Mouse (Mus musculus) MEL (cell line): ENCODE results near the gene Polr2i.

Experiments
- CTCF ChIP-seq, 3 experiments: IDR thresholded peaks in 2 of 3; conservative IDR thresholded peaks in 1 of 3; 2 replicates each; pipeline ENCODE4 v1.5.1; 2011 to 2012; ENCODE audit warnings: low read length in 3 of 3, low read depth in 2 of 3, mild to moderate bottlenecking in 2 of 3, improper control_type of control experiment in 1 of 3, inconsistent platforms in 1 of 3, mixed read lengths in 1 of 3, moderate library complexity in 1 of 3; ENCODE audit not compliant: control insufficient read depth in 1 of 3, insufficient read depth in 1 of 3, poor library complexity in 1 of 3, severe bottlenecking in 1 of 3
- E2F4 ChIP-seq: IDR thresholded peaks from 2 replicates; pipeline ENCODE4 v1.6.1; 2011; ENCODE audit warnings: low read depth, low read length, improper control_type of control experiment, borderline replicate concordance
- ELF1 ChIP-seq: IDR thresholded peaks from 2 replicates; pipeline ENCODE4 v1.6.1; 2014; ENCODE audit warnings: low read depth, mild to moderate bottlenecking, inconsistent platforms, low read length, improper control_type of control experiment, moderate library complexity
- ETS1 ChIP-seq: IDR thresholded peaks from 2 replicates; pipeline ENCODE4 v1.6.1; 2012; ENCODE audit warnings: low read depth, mild to moderate bottlenecking, inconsistent platforms, low read length, improper control_type of control experiment, moderate library complexity
- KAT2A ChIP-seq: conservative IDR thresholded peaks from 2 replicates; pipeline ENCODE4 v1.6.1; 2012; ENCODE audit warnings: low read depth, low read length, improper control_type of control experiment, inconsistent platforms
- POLR2A ChIP-seq, 2 experiments: IDR thresholded peaks; 2 replicates each; pipeline ENCODE4 v1.6.1; 2011 to 2012; ENCODE audit warnings: low read length in 2 of 2, mild to moderate bottlenecking in 2 of 2, control low read depth in 1 of 2, improper control_type of control experiment in 1 of 2, low read depth in 1 of 2, moderate library complexity in 1 of 2; ENCODE audit not compliant: control insufficient read depth in 1 of 2, insufficient read depth in 1 of 2, poor library complexity in 1 of 2
- POLR2AphosphoS2 ChIP-seq: IDR thresholded peaks from 2 replicates; pipeline ENCODE4 v1.6.1; 2011; ENCODE audit warnings: low read length, improper control_type of control experiment
- SMC3 ChIP-seq: IDR thresholded peaks from 2 replicates; pipeline ENCODE4 v1.6.1; 2011; ENCODE audit warnings: low read depth, low read length, improper control_type of control experiment
- TAL1 ChIP-seq: IDR thresholded peaks from 2 replicates; pipeline ENCODE4 v1.6.1; 2012; ENCODE audit warnings: mild to moderate bottlenecking, inconsistent platforms, low read length, moderate library complexity, mixed read lengths
- USF1 ChIP-seq: IDR thresholded peaks from 2 replicates; pipeline ENCODE4 v1.6.1; 2014; ENCODE audit warnings: low read depth, mild to moderate bottlenecking, inconsistent platforms, low read length, improper control_type of control experiment, moderate library complexity
- ZMIZ1 ChIP-seq: IDR thresholded peaks from 2 replicates; pipeline ENCODE4 v1.6.1; 2012; ENCODE audit warnings: low read depth, mild to moderate bottlenecking, inconsistent platforms, low read length, improper control_type of control experiment, moderate library complexity

GRCm38 (mm10) chr7:30222205-30222604, 9.5 kb upstream of the Polr2i start:
- TF ChIP-seq POLR2A (IDR thresholded peaks at IDR 0.05; ENCODE audit: control insufficient read depth in 1 of 2, insufficient read depth in 1 of 2, low read depth in 1 of 2, low read length in 2 of 2, poor library complexity in 1 of 2) (no peak), ZMIZ1 (no peak), CTCF (IDR thresholded peaks at IDR 0.05 in 2 of 3, conservative IDR thresholded peaks at IDR 0.05 in 1 of 3; ENCODE audit: control insufficient read depth in 1 of 3, insufficient read depth in 1 of 3, low read depth in 2 of 3, low read length in 3 of 3, poor library complexity in 1 of 3, severe bottlenecking in 1 of 3) (no peak), ETS1 (no peak), SMC3 (no peak), TAL1 (no peak), KAT2A (no peak), USF1 (no peak), POLR2AphosphoS2 (no peak), ELF1 (no peak), E2F4 (no peak)
